Mouse (Mus musculus) forebrain, embryonic 10.5 days (tissue): ENCODE measurements at regions not wholly inside any gene's neighbourhood (a gene's known extent, or its start where the extent isn't known, plus 50 kb on each side); places are given as distances from the start of the nearest gene placed in this dataset.
A peak's percentile ranks its signal among the peaks of the same experiment; 100 is the strongest.
"Not testable (repeated sequence)": the region's sequence is repeated elsewhere in the genome, so short reads cannot be mapped to it uniquely, and the experiment has no call there.

Experiments
- DNase-seq: peaks from one replicate; pipeline ENCODE4 v3.0.0-alpha.2; 2017; ENCODE audit warnings: low spot score; ENCODE audit errors: extremely low spot score
- H3K27ac ChIP-seq: fragments of 300-500 bp; sonication (generic); 2 replicates; pipeline ENCODE4 v1.5.1; 2016; ENCODE audit warnings: mild to moderate bottlenecking
- H3K27me3 ChIP-seq: fragments of 300-500 bp; sonication (generic); 2 replicates; pipeline ENCODE4 v1.6.1; 2016; ENCODE audit warnings: mild to moderate bottlenecking; ENCODE audit not compliant: poor library complexity, severe bottlenecking
- H3K36me3 ChIP-seq: fragments of 300-500 bp; sonication (generic); replicated peaks from 2 replicates; pipeline ENCODE4 v1.6.1; 2016; ENCODE audit warnings: mild to moderate bottlenecking, moderate library complexity
- H3K4me1 ChIP-seq: fragments of 300-500 bp; sonication (generic); 2 replicates; pipeline ENCODE4 v1.6.1; 2016
- H3K4me3 ChIP-seq: fragments of 300-500 bp; sonication (generic); 2 replicates; pipeline ENCODE4 v1.5.1; 2016; ENCODE audit warnings: mild to moderate bottlenecking, moderate library complexity
- H3K9me3 ChIP-seq: fragments of 300-500 bp; sonication (generic); 2 replicates; pipeline ENCODE4 v1.6.1; 2016; ENCODE audit warnings: mild to moderate bottlenecking, moderate library complexity
- WGBS: fragments of 180-500 bp; shearing (Covaris S2); methylation state at CpG from one replicate; pipeline ENCODE4 v1.1.7; 2016; 5-methylcytosine and 5-hydroxymethylcytosine counted together

- 93% methylated on average over 1 of the region's 1 CpGs for WGBS
- no peak for DNase-seq
- Histone ChIP-seq H3K4me3 (no peak overlapping the region), H3K27ac (no peak overlapping the region), H3K4me1 (no peaks in the 10 kb centered on the region), H3K9me3 (no peaks in the 10 kb centered on the region), H3K27me3 (no peaks in the 10 kb centered on the region), H3K36me3 (no peaks in the 10 kb centered on the region)
Observed at GRCm38 (mm10) chr9:94131367-94131766, 406.5 kb downstream of the 1190002N15Rik start.

GRCm38 (mm10) chr9:94116961-94117360, 420.9 kb downstream of the 1190002N15Rik start:
- Histone ChIP-seq H3K9me3 (no peaks in the 10 kb centered on the region), H3K4me3 (no peak overlapping the region), H3K27ac (no peak overlapping the region), H3K36me3 (no peaks in the 10 kb centered on the region), H3K27me3 (no peaks in the 10 kb centered on the region), H3K4me1 (no peaks in the 10 kb centered on the region)
- WGBS, result 93% methylated on average over 5 of the region's 5 CpGs
- no peak for DNase-seq

GRCm38 (mm10) chr9:94107701-94108100, 430.2 kb downstream of the 1190002N15Rik start:
- not testable (repeated sequence) for H3K27me3 ChIP-seq, H3K27ac ChIP-seq, DNase-seq, H3K9me3 ChIP-seq, H3K36me3 ChIP-seq, H3K4me1 ChIP-seq, H3K4me3 ChIP-seq
- WGBS, result 74% methylated on average over 1 of the region's 1 CpGs

- no peaks in the 10 kb centered on the region for H3K9me3 ChIP-seq
- no peak overlapping the region for H3K4me3 ChIP-seq
- DNase-seq, result no peak
- no peaks in the 10 kb centered on the region for H3K27me3 ChIP-seq
- WGBS, result 94% methylated on average over 4 of the region's 4 CpGs
- no peaks in the 10 kb centered on the region for H3K36me3 ChIP-seq
- no peaks in the 10 kb centered on the region for H3K4me1 ChIP-seq
- no peak overlapping the region for H3K27ac ChIP-seq
Observed at GRCm38 (mm10) chr9:94104669-94105068, 433.2 kb downstream of the 1190002N15Rik start.

GRCm38 (mm10) chr9:94101958-94102357, 435.9 kb downstream of the 1190002N15Rik start:
- Histone ChIP-seq H3K4me1 (no peaks in the 10 kb centered on the region), H3K27me3 (no peaks in the 10 kb centered on the region), H3K4me3 (no peak overlapping the region), H3K27ac (no peak overlapping the region), H3K36me3 (no peaks in the 10 kb centered on the region), H3K9me3 (no peaks in the 10 kb centered on the region)
- WGBS, result 82% methylated on average over 3 of the region's 3 CpGs
- DNase-seq, result no peak

- 52% methylated on average over 2 of the region's 2 CpGs for WGBS
- H3K27me3 ChIP-seq, result no peaks in the 10 kb centered on the region
- H3K4me3 ChIP-seq, result no peak overlapping the region
- H3K4me1 ChIP-seq, result peaks cover 13% of the 10 kb centered on the region
- no peak overlapping the region for H3K27ac ChIP-seq
- H3K9me3 ChIP-seq, result no peaks in the 10 kb centered on the region
- no peaks in the 10 kb centered on the region for H3K36me3 ChIP-seq
- DNase-seq, result no peak
Observed at GRCm38 (mm10) chr9:94094800-94095199, 443.1 kb downstream of the 1190002N15Rik start.

- peak; percentile 18 for DNase-seq
- 38% methylated on average over 7 of the region's 7 CpGs for WGBS
- Histone ChIP-seq H3K4me3 (peak overlapping the region; percentile 14; the same call in 1 of the 2 replicates), H3K9me3 (no peaks in the 10 kb centered on the region), H3K36me3 (no peaks in the 10 kb centered on the region), H3K27me3 (no peaks in the 10 kb centered on the region), H3K4me1 (peaks cover 13% of the 10 kb centered on the region), H3K27ac (no peak overlapping the region)
Observed at GRCm38 (mm10) chr9:94091658-94092225, 446.1 kb downstream of the 1190002N15Rik start.

- Histone ChIP-seq H3K4me3 (no peak overlapping the region), H3K27ac (no peak overlapping the region), H3K27me3 (no peaks in the 10 kb centered on the region), H3K9me3 (no peaks in the 10 kb centered on the region), H3K4me1 (peaks cover 11% of the 10 kb centered on the region), H3K36me3 (no peaks in the 10 kb centered on the region)
- WGBS, result 97% methylated on average over 1 of the region's 1 CpGs
- DNase-seq, result no peak
Observed at GRCm38 (mm10) chr9:94089759-94090158, 448.1 kb downstream of the 1190002N15Rik start.

- no peak for DNase-seq
- WGBS, result 79% methylated on average over 3 of the region's 3 CpGs
- H3K4me3 ChIP-seq, result no peak overlapping the region
Observed at GRCm38 (mm10) chr9:94083629-94084411, 454.1 kb downstream of the 1190002N15Rik start.

GRCm38 (mm10) chr9:94074904-94075303, 463.0 kb downstream of the 1190002N15Rik start:
- Histone ChIP-seq H3K4me1 (no peaks in the 10 kb centered on the region), H3K27me3 (no peaks in the 10 kb centered on the region), H3K27ac (no peak overlapping the region), H3K9me3 (no peaks in the 10 kb centered on the region), H3K36me3 (no peaks in the 10 kb centered on the region), H3K4me3 (no peak overlapping the region)
- no peak for DNase-seq
- 64% methylated on average over 2 of the region's 2 CpGs for WGBS

More at GRCm38 (mm10) chr9:94083629-94084411, 454.1 kb downstream of the 1190002N15Rik start:
- Histone ChIP-seq H3K27ac (no peak overlapping the region), H3K36me3 (no peaks in the 10 kb centered on the region), H3K9me3 (no peaks in the 10 kb centered on the region), H3K27me3 (no peaks in the 10 kb centered on the region), H3K4me1 (no peaks in the 10 kb centered on the region)

GRCm38 (mm10) chr9:94067121-94067520, 470.8 kb downstream of the 1190002N15Rik start:
- no peak for DNase-seq
- WGBS, result 67% methylated on average over 1 of the region's 1 CpGs
- H3K27ac ChIP-seq, result no peak overlapping the region
- no peak overlapping the region for H3K4me3 ChIP-seq
- H3K36me3 ChIP-seq, result no peaks in the 10 kb centered on the region
- no peaks in the 10 kb centered on the region for H3K27me3 ChIP-seq
- H3K4me1 ChIP-seq, result no peaks in the 10 kb centered on the region
- no peaks in the 10 kb centered on the region for H3K9me3 ChIP-seq

GRCm38 (mm10) chr9:94053229-94053628, 484.7 kb downstream of the 1190002N15Rik start:
- Histone ChIP-seq H3K27ac (no peak overlapping the region), H3K9me3 (no peaks in the 10 kb centered on the region), H3K4me1 (no peaks in the 10 kb centered on the region), H3K36me3 (no peaks in the 10 kb centered on the region), H3K27me3 (no peaks in the 10 kb centered on the region), H3K4me3 (no peak overlapping the region)
- WGBS, result 80% methylated on average over 4 of the region's 4 CpGs
- DNase-seq, result no peak

GRCm38 (mm10) chr9:94047845-94048244, 490.0 kb downstream of the 1190002N15Rik start:
- 95% methylated on average over 7 of the region's 7 CpGs for WGBS
- Histone ChIP-seq H3K27me3 (no peaks in the 10 kb centered on the region), H3K9me3 (no peaks in the 10 kb centered on the region), H3K4me1 (no peaks in the 10 kb centered on the region), H3K27ac (no peak overlapping the region), H3K4me3 (no peak overlapping the region), H3K36me3 (no peaks in the 10 kb centered on the region)
- DNase-seq, result no peak
